Mouse (Mus musculus): ENCODE data around the gene Hist1h2be. TPM values are rescaled to one million over a fixed set of nuclear protein-coding genes. Genes with fewer than 3 reads are reported as not detected.
A peak's percentile ranks its signal among the peaks of the same experiment; 100 is the strongest.
"Not testable (repeated sequence)": the region's sequence is repeated elsewhere in the genome, so short reads cannot be mapped to it uniquely, and the experiment has no call there.

Hist1h2be gene
- total RNA-seq, 2 experiments from 2014 or later, result 12.1 to 13.4 TPM

GRCm38 (mm10) chr13:23591886-23592285, 29.0 kb downstream of the Hist1h2be start:
- DNase-seq, result not testable (repeated sequence)

DNA sequence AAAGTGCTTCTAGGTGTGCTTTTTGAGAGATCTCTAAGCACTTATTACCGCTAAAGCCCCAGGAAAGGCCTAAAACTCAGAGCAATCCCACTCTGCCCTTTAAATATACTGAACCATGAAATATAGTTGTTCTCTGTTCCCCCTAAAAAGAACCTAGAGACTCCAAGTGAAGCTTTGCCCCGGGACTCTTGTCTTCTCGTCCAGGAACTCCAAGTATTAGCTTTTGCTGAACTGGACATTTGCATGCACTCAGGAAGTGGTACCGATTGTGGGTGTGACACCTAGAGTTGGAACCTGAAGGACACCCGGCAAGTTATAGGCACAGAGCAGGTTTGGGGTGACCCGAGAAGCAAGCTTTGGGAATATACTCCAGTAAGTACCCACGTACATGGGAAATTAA, 29.7 kb downstream of the Hist1h2be start:
- no peak for DNase-seq

DNA sequence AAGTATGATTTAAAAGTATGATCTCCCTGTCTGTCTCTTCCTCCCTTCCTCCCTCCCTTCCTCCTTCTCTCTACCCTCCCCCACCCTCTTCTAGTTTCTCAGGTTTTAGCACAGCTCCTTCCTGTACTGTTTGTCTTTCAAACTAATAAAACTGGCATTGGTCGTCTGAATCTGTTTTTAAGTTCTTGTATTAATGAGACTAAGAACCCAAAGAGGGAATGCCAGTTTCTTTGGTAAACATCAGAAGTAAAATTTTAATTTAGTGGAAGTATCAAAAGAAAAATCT, 34.0 kb downstream of the Hist1h2be start:
- no peak for DNase-seq

- DNase-seq, result no peak
These were observed 34.6 kb downstream of the Hist1h2be start for GRCm38 (mm10) chr13:23586099-23586939.

GRCm38 (mm10) chr13:23585442-23586098, 35.4 kb downstream of the Hist1h2be start:
- DNase-seq, result peak; percentile 65 to 67

GRCm38 (mm10) chr13:23585029-23585441, 35.9 kb downstream of the Hist1h2be start:
- peak; percentile 79 to 80 for DNase-seq

DNA sequence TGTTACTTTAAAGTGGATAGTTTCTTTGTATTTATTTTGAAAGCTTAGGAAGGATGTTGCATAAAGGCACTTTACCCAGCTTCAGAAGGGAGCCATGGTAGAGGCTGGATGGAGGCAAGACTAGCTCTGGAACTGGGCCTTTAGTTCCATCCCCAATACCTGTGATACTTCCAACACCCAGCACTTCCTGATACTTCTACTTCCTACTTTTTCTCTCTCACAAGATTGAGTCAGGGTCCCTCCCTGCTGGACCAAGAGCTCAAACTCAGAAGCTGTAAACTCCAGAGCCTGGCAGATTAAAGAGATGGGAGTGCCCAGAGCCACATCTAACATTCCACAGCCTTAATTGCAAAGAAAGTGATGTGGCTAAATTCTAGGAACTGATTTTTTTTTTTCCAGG, 36.6 kb downstream of the Hist1h2be start:
- no peak for DNase-seq

DNA sequence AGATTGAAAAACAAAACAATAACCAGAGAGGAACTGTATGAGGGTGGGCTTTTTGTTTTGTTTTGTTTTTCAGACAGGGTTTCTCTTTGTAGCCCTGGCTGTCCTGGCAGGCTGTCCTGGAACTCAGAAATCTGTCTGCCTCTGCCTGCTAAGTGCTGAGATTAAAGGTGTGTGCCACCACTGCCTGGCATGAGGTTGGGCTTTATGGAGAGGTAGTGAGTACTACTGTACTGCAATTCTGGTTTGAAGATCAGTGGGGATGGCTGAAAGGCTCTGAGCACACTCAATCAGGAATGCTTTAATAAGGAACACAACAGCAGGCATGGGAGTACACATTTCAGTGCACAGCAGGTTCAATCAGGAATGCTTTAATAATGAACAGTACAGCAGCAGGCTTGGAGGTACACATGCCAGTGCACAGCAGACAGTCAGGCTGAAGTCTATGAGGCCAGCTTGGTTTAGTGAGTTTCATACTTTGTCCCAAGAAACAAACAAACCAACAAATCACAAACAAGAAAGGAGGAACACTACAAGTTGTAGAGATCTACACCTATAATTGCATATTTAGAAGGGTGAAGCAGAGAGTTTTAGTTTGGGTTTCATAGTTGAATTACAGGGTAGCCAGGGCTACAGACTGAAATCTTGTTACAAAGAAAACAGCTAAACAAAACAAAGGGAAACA, 37.4 kb downstream of the Hist1h2be start:
- DNase-seq, result no peak

GRCm38 (mm10) chr13:23582219-23583056, 38.5 kb downstream of the Hist1h2be start:
- DNase-seq, result no peak

DNA sequence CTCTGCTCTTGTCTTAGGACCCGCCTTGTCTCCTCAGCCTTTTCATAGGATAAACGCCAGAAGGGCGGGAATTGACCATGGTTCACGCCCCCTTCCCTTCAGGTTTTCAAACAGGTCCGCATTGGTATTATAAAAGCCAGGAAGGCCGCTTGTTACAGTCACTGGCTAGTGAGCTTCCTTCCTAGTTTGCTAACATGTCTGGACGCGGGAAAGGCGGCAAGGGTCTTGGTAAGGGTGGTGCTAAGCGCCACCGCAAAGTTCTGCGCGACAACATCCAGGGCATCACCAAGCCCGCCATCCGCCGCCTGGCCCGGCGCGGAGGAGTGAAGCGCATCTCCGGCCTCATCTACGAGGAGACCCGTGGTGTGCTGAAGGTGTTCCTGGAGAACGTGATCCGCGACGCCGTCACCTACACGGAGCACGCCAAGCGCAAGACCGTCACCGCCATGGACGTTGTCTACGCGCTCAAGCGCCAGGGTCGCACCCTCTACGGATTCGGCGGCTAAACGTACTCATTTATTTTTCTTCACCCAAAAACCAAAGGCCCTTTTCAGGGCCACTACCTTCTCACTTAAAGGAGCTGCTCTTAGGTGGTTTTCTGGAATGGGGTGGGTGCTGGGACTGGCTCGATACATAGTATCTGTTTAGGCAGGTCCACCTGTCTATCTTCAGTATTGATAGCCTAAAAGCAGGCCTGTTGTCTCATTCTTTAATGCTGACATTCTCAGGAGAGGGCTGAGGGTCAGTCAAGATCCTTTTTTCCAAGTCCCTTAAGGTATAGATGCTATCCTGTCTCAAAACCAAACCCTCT, 39.3 kb downstream of the Hist1h2be start, which contains the start of gene Hist1h4d:
Hist1h4d (plus strand) TSS at position 191 of the 811 bp plus-strand sequence.
- peak; percentile 92 to 94 for DNase-seq

GRCm38 (mm10) chr13:23577835-23578234, 43.1 kb downstream of the Hist1h2be start:
- no peak for DNase-seq

DNA sequence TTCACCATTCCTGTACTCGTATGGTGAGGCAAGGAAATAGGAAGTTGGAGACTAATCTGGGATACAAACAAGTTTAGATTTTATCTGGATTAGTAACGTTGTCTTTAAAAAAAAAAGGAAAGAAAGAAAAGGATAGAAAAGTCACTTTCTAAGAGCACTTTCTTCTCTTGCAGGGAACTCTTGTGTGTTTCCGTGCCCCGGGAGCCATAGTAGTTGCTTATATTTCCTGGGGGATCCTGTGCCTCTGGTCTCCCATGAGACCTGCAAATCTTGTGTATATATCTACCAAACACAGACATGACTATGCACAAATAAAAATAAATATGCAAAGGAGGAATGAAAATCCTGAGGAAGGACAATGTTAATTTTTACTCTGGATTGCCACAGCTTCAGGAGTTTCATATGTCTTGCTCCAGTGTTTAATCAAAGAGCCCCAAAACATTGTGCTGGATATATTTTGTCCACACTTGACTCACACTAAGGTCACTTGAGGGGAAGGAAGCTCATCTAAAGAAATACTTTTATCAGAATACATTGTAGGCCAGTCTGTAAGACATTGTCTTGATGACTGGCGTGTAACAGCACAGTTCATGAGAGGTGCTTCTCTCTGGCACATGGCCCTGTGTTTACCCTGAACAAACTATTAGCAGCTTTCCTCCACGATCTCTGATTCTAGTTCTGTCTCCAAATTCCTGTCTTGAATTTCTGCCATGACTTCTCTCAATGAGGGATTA, 43.9 kb downstream of the Hist1h2be start:
- no peak for DNase-seq

GRCm38 (mm10) chr13:23576351-23576881, 44.5 kb downstream of the Hist1h2be start:
- DNase-seq, result no peak

DNA sequence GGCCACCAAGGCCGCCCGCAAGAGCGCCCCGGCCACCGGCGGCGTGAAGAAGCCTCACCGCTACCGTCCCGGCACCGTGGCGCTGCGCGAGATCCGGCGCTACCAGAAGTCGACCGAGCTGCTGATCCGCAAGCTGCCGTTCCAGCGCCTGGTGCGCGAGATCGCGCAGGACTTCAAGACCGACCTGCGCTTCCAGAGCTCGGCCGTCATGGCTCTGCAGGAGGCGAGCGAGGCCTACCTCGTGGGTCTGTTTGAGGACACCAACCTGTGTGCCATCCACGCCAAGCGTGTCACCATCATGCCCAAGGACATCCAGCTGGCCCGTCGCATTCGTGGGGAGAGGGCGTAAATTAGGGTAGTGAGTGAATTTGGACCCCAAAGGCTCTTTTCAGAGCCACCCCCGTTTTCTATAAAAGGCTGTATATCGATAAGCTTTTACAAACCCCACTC, 45.0 kb downstream of the Hist1h2be start:
- DNase-seq, result not testable (repeated sequence)

GRCm38 (mm10) chr13:23575271-23575851, 45.6 kb downstream of the Hist1h2be start, which contains the start of gene Hist1h3d:
Hist1h3d (plus strand) TSS chr13:23575763.
- no peak for DNase-seq

GRCm38 (mm10) chr13:23574546-23575170, 46.3 kb downstream of the Hist1h2be start:
- not testable (repeated sequence) for DNase-seq

- peak; percentile 78 to 83 for DNase-seq
These were observed 46.9 kb downstream of the Hist1h2be start, which contains the start of the genes Hist1h2bf and Hist1h2ad for GRCm38 (mm10) chr13:23573898-23574524. Hist1h2bf (minus strand) TSS chr13:23574196. Hist1h2ad (plus strand) TSS chr13:23574381.

All from adrenal gland, postnatal 36 days (tissue).